Mouse (Mus musculus) embryonic fibroblast, embryonic 13.5 days (primary cell): Measurements from ENCODE around the gene Fbxo17.

Experiments
- CTCF ChIP-seq: IDR thresholded peaks from 2 replicates; pipeline ENCODE4 v1.5.1; 2011; ENCODE audit warnings: mild to moderate bottlenecking, control low read depth, low read length, moderate library complexity, borderline replicate concordance; ENCODE audit not compliant: insufficient read depth
- POLR2A ChIP-seq: IDR thresholded peaks from 2 replicates; pipeline ENCODE4 v1.6.1; 2011; ENCODE audit warnings: low read depth, mild to moderate bottlenecking, control low read depth, low read length, moderate library complexity

GRCm38 (mm10) chr7:28740949-28741348 lies 24.3 kb downstream of the Fbxo17 start:
- no peak for TF ChIP-seq POLR2A
- no peak for TF ChIP-seq CTCF
